Mouse (Mus musculus): ENCODE results near the gene Ugt1a10.

Gene Ugt1a10

DNA sequence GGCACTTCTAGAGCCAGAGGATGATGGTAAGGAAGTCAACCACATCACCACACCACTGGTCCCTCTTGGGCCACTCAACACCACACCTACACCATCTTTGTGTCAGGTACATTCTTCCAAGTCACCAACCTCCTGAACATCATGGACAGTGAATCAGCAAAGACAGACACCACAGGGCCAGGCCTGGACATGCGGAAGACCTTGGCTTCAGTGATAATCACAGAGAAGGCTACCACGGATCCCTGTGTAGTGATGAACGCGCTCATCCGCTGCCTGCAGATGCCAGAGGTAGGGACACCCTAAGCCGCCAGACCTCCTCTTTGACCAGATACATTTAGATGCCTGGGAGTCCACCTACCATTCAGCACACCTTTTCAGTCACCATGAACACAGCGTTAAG, 172.9 kb downstream of the Ugt1a10 start:
- in situ Hi-C loops (cut with MboI, MseI) = no loop called here

DNA sequence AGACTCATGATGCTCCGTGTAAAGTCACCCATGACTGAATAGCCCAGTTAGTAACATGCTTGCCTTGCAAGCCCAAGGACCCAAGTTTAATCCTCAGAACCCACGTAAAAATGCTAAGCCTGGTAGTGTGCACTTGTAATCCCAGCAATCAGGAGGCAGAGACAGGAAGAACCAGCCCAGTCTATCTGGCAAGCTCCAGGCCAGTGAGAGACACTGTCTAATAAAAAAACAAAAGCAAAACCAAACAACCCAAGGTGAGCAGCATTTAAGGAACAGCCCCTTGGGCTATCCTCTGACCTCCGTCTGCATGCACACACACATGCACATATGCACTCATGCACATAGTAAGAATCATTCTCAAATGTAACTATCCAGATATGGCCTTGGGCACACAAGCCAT, 174.4 kb downstream of the Ugt1a10 start:
- in situ Hi-C loops (cut with MboI, MseI) = no loop called here

DNA sequence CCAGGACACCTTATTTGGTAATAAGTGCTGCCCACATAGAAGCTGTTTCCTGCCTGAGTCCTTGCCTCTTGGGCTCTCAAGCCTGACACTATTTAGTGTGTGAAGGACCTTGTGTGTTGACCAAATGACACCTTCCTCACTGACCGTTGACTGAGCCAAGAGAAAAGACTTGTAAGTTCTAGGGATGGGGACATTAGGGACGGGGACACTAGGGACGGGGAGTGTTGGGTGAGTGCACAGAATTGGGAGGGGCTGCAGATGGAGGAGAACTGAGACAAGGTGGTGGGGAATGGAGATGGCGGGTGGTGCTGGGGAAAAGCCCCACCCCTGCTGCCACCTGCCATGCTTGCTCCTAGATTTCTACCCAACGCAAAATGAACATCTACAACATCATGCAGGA, 174.8 kb downstream of the Ugt1a10 start:
- in situ Hi-C loops (cut with MboI, MseI) = no loop called here

DNA sequence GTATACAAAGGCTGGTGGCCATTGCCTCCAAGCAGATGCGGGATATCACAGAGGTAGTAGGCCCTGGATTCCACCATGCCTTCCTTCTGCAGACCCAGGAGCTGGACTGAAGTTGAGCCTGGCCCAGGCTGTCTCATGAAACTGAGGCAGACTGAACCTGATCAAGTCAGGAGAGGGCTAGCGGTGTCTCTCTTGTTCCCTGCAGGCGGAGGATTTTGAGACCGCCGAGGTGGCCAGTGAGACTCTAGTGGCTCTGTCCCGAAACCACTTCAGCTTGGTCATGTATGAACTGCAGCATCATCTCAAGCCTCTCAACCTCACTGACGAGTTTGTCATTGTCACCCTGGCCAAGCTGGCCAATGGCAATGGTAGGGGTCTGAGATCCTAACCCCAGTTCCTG, 175.2 kb downstream of the Ugt1a10 start:
- in situ Hi-C loops (cut with MboI, MseI) = no loop called here

DNA sequence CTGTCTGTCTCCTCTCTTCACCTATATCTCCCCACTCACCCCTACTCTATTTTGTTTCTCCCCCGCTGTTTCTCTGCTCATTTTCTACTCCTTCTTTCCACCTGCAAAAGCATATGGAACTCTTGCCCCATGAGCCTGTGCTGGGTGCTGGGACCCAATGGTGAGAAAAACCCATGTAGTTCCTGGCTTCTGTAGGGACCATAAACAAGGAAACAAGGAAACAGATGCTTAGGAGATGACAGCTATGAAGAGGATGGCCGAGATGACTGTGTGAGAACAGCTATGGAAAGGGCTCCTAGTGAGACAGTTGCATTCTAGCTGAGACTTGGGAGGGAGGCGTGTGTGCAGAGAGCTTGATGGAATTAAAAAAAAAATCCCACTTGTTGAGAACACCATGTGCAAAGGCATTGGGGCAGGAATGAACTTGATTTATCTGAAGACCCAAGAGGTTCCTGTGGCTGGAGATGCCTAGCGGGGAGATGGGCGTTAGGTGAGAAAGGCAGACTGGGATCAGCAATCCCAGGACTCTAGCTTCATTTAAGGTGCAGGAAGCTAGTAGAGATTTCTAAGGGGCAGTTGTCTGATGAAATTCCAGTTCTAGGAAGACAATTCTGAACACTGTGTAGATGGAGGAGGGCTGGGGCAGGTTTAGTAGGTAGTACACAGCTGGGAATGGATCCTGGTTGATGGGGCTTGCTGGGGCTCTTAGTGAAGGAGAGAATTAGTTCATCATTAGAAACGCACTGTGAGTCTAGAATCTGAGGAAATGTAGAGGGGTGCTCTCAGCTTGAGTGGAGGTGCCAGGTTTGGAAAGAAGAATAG, 176.0 kb downstream of the Ugt1a10 start:
- in situ Hi-C loops (cut with MboI, MseI) = no loop called here

DNA sequence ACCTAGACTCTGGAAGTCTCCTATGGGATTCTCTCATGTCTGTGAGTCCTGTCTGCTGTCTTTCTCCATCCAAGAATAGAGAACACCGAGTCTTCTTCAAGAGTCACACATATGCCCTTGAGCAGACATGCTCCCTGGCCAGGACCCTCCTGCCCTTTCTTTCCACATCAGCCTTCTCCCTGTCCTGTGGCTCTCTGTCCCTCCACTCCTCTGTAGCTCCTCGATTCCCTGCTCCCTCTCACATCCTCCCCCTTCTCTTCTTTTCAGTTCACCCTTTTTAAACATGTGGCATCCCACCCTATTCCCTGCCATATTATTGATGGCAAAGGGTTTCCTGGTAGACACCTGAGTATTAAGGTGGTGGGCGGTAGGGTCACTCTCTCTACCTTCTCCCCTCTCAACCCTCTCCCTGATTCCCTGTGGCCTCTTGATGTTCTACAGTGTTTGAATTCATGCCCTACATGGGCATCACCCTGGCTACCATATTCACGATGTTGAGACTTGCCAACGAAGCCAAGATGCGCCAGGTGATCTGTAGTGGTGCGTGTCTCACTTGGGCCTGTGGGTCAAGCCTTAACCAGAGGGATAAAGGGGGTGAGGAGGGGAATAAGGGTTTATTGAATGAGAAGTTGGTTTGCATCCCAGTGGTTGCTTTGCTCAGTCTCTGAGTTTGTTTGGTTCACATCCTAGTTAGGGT, 176.8 kb downstream of the Ugt1a10 start:
- in situ Hi-C loops (cut with MboI, MseI) = no loop called here

DNA sequence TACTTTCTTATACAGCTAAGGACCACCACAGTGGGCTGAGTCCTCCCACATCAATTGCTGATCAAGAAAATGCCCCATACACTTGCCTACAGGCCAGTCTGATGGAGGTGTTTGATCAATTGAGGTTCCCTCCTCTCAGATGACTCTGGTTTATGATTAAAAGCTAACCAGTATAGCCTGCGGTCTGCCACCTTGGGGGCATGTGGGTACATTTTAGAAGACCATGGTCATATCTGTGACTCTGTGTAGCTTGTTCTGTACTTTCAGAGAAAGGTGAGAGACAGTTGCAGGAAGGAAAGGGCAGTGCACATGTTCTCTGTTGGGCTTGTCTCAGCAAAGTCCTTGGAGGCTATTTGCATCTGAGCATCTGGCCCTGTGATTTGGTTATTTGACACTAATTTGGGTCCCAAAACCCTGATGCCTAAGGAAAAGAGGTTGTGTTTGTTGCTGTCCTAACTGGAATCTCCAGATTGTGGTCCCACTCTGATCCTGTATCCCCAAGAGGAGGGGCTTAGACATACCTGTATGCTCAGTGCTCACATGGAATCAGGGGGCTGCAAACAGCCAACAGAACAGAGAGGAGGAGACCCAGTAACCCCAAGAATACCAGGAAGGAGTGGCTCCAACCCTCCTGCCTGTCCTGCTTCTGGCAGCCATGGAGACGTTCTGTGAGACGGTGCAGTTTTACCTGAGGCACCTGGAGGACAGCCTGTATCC, 177.6 kb downstream of the Ugt1a10 start:
- in situ Hi-C loops (cut with MboI, MseI) = no loop called here

DNA sequence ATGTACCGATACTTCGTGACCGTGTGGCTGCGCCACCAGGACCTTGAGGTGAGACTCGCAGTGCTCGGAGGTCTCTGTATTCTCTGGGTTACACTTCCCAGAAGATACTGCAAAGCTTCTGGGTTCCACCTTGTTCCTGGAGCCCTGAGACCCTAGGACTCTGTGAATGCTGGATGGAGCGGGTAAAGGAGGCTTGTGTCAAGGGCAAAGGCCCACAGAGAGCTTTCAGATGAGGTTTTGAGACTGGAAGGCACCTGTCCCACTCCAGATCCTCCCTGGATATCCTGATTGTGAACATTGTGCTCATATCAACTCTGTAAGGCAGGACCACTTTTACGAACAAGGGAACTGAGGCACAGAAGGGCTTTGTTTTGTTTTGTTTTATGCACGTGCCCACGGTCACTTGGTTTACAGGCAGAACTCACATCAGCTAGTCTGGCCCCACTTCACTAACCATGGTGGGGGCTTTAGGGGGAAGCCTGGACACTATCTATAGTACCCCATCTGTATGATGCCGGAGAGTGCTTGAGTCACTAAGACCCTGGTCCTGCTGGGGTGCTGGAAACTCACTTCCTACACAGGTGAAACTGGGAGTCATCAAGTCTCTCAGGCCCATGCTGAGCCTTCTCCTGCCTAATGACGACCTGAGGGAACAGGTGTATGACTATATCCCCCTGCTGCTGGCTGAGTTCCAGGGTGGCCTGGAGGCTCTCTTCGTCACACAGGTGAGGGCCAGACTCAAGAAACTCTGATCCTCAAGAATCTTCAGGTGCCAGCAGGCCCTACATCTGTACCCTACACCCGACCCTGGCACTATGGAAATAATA, 178.4 kb downstream of the Ugt1a10 start:
- in situ Hi-C loops (cut with MboI, MseI) = no loop called here

DNA sequence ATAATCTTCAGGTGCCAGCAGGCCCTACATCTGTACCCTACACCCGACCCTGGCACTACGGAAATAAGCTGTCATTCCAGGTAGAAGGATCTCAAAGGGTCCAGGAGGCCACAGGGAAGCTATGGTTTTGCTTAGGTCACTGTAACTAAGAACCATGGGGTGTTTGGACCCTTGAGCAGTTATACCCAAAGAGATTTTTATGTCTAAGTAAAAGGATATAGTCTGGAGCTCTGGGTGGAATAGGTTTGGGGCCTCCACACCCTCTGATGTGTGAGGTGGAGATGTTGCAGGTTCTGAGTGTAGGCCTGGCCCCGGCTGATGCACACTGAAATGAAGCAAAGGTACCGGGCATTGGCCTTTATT, 179.0 kb downstream of the Ugt1a10 start:
- in situ Hi-C loops (cut with MboI, MseI) = no loop called here

DNA sequence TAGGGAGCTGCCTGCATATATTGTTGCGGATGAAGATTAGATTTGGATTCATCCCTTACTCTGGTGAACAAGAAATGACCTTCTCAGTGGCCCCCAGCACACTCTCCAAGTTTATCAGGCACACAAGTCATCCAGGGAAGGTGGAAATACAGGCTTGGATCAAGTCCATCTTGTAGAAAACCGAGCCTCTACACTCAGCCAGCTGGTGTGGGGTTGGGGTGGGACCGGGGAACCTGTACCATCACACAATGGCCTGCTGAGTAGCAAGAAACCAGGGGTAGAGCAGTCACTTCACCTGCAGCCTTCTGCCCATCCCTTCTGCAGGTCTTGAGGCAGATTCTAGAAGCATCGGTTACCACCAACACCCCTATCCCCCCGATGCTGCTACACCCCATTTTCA, 179.5 kb downstream of the Ugt1a10 start:
- in situ Hi-C loops (cut with MboI, MseI) = no loop called here

DNA sequence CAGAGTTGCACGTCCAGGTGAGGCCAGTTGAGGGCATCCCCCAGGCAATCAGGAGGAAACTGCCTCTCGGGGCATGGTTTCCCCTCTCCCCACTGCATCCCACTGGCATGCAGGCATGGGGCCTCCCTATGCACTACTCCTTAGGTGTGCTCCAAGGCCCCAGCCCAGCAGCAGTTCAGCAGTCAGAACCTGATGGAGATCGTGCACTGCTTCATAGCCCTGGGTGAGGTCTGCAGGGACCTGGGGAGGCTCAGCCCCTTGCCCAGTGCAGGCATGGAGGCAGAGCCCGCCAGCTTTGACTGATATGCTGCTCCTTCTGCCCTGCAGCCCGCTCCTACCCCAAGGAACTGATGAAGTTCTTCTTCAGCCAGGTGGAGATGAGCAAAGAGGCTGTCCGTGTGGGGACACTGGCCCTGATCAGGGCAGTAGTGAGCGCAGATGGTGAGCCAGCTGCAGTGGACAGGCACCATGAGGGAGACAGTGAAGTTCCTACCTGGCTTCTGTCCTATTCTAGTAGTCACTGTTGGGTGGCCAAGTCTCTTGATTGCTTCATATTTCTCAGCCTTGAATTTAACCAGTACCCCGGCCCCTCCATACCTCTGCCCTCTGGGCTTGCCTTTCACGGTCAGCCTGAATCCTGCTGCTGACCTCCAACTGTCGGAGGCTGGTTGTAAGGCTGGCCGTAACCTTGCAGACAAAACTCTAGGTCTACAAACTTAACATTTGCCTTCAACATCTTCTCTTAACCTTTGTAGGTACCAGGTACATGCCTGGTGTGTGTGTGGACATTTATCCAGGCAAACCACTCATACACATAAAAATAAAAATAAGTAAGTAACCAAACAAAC, 180.1 kb downstream of the Ugt1a10 start:
- in situ Hi-C loops (cut with MboI, MseI) = no loop called here

DNA sequence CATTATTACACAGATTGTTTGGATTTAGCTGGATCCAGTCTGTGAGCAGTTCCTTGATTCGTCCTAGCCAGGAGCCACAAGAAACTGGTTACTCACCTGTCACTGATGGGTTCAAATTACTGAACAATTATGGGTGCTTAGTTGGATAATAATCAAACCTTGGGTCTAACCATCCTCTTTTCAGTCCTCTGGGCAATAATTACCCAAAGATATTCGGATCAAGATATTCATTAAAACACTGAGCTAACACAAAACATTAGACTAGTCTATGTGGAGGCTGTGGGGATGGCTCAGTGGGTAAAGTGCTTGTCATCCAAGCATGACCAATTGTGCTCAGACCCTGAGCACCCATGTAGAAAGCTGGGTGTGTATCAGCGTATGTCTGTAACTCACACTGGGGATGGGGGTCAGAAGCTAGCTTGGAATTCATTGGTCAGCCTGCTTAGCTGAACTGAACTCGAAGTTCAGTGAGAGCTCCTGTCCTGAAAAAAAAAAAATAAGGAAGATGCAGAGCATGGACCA, 180.8 kb downstream of the Ugt1a10 start:
- in situ Hi-C loops (cut with MboI, MseI) = no loop called here

DNA sequence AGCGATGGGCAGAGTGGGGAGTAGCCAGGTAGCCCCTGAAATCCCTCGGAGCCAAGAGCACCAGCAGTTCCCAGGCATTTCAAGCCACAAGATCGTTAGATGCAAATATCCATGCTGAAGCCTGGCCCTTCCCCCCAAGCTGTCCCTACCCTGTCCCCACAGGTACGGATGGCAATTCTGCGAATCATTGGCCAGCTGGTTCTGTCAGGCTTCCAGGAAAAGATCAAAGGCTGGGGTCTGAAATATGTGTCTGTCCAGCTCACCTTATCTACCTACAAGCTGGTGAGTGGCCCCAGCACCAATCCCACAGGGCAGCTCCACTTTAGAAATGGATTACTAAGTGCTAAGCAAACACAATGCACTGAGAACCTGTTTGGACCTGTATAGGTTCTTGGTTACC, 182.1 kb downstream of the Ugt1a10 start:
- in situ Hi-C loops (cut with MboI, MseI) = no loop called here

DNA sequence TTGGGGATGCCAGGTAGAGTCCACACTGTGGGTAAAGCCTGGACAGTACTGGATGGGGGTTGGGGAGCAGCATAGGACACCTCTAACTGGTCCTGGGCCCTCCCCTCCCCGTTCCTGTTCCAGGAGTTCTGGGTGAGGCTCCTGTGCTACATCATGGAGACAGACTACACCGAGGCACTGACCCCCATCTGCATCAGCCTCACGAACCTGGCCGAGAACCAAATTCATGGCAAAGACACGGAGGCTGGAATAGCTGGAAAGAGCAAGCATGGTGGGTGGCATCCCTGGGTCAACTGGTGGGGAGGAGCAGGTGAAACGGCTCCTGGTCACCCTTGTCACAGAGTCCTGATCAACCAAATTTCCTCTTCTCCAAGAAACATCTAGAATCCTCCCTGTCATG, 183.6 kb downstream of the Ugt1a10 start:
- in situ Hi-C loops (cut with MboI, MseI) = no loop called here

DNA sequence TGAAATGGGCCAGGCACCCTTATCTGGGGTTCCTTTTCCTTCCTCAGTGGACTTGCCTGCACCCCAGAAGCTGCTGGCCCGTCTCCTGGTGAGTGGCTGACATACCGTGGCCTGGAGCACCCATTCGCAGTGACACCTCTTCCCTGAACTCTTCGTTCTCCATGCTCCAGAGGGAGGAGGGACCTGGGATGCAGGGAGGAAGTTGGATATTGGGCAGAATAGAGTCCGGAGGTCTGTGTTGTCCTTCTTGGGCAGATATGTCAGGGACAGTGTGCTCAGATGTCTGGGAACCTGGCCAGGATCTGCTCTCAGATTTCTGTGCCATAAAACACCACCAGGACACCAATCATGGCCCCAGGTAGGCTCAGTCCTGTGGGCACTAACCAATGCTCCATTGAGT, 184.9 kb downstream of the Ugt1a10 start:
- in situ Hi-C loops (cut with MboI, MseI) = no loop called here

DNA sequence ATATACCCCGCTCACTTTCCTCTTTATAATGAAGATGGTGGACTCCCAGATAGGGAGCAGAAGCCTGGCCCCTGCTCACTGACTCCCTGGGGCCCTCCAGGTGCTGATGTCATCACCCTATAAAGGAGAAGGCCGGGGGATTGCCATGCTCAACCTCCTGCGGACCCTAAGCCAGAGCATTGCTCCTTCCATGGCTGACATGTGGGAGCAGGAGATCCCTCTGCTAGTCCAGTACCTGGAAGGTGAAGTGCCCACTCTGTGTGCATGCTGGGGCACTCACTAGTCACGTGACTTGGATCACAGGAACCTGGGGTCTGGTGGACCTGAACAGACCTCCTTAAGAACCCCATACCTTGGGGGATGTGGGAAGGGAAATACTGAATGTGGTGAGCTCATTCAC, 185.4 kb downstream of the Ugt1a10 start:
- in situ Hi-C loops (cut with MboI, MseI) = no loop called here

DNA sequence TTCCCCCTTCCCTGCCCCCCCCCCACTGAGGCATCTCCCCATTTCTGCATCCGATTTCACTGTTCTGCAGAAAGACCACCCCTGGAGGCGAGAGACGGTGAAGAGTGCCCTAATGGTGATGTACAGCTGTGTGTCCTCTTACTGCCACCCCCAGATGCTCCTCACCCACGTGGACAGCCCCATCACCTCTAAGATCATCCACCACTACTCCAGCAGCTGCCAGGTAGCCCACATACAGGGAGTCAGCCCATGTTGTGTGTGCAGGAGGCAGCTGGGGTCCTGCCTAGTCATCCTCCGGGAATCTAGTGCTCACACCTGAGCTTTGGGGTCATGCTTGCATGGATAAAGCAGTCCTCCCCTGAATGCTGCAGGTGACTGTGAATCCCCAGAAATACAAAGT, 188.7 kb downstream of the Ugt1a10 start:
- in situ Hi-C loops (cut with MboI, MseI) = no loop called here

DNA sequence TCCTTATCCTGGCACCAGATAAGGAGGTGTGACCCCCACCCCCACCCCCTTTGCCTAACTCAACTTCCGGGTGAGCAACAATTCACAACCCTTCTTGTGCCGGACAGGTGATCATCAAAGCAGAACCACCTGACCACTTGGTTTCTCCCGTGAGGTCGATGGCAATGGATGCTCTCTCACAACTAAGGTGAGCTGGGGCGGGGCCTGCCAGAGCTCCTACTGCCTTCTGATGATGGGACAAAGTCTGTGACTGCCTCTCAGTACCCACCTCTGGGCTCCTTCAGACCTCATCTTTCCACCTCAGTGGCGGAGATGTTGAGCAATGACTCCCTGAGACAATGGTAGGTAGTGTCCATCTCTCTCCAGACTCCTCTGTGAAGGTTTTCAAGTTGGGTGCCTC, 190.7 kb downstream of the Ugt1a10 start:
- in situ Hi-C loops (cut with MboI, MseI) = no loop called here

DNA sequence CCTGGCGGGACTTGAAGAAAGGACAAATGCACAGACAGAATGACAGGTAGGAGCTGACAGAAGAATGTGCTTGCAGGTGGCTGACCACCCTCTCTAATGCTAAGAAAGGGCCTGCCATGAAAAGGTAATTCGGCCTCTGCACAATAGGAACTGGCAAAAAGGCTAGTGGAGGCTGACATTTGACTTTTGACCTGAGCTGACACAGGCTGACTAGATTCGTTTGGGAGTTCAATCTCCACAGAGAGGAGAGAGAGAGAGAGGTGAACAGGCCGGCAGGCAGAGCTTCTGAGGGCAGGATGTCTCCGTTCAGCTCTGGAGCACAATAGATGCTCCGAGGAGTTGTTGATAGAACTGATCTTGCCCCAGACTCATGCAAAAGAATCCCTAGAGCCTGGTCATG, 191.2 kb downstream of the Ugt1a10 start:
- in situ Hi-C loops (cut with MboI, MseI) = no loop called here

DNA sequence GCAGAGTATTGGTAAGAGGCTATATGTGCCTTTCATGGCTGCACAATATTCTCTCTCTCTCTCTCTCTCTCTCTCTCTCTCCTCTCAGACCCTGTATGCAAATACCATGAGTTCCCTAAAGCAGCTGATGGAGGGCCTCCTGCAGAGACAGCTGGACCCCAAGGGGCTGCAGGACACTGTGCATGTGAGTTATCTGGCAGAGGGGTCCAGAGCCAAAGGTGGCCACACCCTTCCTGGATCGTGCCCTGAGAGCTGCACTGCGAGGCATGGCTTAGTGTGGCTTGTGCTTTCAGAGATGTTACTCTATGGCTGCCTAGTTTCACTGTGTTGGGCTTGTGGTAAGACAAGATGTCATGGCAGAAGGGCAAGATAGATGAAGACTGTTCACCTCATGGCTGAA, 192.5 kb downstream of the Ugt1a10 start:
- in situ Hi-C loops (cut with MboI, MseI) = no loop called here

DNA sequence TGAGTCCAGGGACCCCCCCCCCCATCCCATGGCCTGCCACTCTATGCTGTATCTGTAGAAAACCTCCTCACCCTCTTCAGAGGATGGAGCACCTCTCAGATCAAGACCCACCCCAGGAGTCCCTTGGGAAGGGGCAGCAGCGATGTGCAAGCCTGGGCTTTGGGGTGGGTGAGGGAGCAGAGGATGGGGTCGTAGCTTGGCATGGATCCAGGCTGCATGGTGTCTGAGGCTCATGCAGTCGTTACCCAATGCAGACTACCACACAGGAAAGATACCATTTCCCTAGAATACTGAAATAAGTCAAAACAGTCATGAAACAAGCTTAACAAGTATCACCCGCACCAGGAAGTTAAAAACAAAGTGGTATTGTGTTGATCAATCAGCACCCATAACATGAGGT, 193.5 kb downstream of the Ugt1a10 start:
- in situ Hi-C loops (cut with MboI, MseI) = no loop called here

All from T-helper 17 cell (primary cell).